Mouse (Mus musculus): Measurements from ENCODE around the gene Slc10a6. TPM values are rescaled to one million over a fixed set of nuclear protein-coding genes. Genes with fewer than 3 reads are reported as not detected.

Gene Slc10a6
- total RNA-seq (2022), result 1 to 10 TPM; 3.7 to 6.3 (median 4.4) TPM

- DNase-seq (ENCODE audit: low spot score), result peak; percentile 97
Observed at GRCm38 (mm10) chr5:103629111-103629764, at the start of gene Slc10a6. Gene Slc10a6, minus strand, starts transcription at chr5:103629403.

GRCm38 (mm10) chr5:103678974-103679373 lies 49.8 kb upstream of the Slc10a6 start:
- no peak for DNase-seq (ENCODE audit: low spot score)

GRCm38 (mm10) chr5:103677894-103678293 lies 48.7 kb upstream of the Slc10a6 start:
- no peak for DNase-seq (ENCODE audit: low spot score)

DNA sequence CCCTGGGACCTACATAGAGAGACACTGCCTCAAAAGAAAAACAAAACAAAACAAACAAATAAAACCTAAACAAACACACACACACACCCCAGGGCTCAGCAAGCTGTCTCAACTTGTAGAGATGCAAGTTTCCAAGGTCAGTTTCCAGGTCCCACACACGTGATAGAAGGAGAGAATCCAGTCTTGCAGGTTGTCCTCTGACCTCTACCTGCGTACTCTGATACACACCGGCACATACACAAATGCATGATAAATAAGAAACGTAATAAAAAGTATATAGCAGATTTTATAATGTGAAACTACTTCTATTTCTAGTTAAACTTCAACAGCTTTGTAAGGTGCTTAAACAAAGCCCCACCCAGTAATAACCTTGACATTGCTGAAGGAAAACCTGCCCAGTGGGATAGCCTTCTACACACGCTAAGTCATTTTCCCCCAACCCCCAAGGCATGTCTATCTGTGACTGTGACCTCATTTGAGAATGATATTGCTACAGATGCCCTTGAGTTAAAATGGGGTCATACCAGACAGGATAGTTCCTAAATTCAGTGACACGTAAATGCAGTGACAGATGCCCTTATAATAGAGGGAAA lies 47.2 kb upstream of the Slc10a6 start:
- no peak for DNase-seq (ENCODE audit: low spot score)

- DNase-seq (ENCODE audit: low spot score), result no peak
Observed at GRCm38 (mm10) chr5:103674482-103674881, 45.3 kb upstream of the Slc10a6 start.

DNA sequence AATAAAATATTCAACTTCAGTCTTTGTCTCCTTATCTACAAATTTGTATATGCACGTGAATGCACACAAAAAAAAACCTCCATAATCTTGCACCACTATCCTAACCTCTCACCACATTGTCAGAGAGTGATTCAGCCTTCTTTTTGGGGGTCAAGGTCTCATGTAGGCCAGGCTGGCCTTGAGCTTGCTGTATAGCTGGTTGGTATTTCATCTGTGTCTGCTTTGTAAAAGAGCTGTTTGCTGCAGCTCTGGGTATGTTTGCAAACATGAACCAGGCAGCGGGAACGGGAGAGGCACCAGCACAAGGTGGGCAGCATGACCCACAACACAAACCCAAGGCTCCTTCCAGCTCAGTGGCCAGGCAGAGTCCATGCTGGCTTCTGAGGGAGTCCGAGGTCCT lies 44.4 kb upstream of the Slc10a6 start:
- no peak for DNase-seq (ENCODE audit: low spot score)

- no peak for DNase-seq (ENCODE audit: low spot score)
Observed at GRCm38 (mm10) chr5:103671858-103672257, 42.7 kb upstream of the Slc10a6 start.

- no peak for DNase-seq (ENCODE audit: low spot score)
Observed at GRCm38 (mm10) chr5:103665876-103666275, 36.7 kb upstream of the Slc10a6 start.

GRCm38 (mm10) chr5:103664932-103665331 lies 35.7 kb upstream of the Slc10a6 start:
- DNase-seq (ENCODE audit: low spot score), result no peak

GRCm38 (mm10) chr5:103659571-103659970 lies 30.4 kb upstream of the Slc10a6 start:
- peak; percentile 68 for DNase-seq (ENCODE audit: low spot score)

DNA sequence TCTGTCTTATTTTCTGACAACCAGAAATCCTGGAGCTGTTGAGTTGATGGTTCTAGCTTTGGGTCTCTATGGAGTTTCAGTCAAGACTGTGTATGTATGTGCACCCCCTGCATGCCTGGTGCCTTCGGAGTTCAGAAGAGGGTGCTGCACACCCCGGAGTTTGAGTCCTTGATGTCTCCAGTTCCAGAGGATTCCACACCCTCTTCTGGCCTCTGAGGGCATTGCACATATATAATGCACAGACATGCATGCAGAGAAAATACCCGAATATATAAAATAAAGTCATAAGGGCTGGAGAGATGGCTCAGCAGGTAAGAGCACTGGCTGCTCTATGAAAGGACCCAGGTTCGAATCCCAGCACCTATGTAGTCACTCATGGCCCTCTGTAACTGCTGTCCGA lies 29.7 kb upstream of the Slc10a6 start:
- DNase-seq (ENCODE audit: low spot score), result no peak

DNA sequence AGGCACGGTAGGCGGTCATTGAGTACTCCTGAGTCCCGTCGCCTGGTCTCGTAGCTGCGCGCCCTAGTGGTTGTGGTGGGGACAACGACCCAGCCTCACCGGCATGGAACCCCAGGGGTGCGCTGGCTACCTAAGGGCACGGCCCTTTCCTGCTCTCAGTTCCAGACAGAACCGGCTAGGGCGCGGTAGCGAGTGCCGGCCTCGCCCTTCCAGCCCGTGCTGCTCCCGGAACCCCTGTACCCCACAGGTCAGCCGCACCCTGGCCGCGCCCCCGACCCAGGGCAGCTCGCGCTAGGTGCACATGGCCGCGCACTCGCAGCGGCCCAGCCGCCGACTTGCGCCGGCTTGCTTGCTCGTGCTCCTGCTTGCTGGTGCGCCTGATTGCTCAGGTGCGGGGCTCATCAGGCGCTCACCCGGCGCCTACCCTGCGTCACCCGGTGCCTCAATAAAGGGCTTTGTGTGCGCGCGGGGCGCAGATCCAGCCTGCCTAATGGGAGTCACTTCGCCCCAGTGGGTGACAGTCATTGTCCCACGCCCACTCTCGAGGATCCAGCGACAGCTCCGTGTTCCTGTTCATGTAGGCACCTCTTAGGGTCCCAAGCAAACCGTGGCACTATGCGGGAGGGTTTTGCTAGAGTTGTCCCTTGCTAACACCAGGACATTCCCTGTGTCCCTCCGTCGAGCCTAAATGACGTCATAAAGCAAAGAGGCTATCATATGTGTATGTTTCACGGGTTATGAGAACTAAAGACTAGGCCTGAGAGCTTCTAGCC lies 26.3 kb upstream of the Slc10a6 start, which contains the start of gene 1700016H13Rik:
1700016H13Rik (minus strand) TSS at position 665 of the 773 bp plus-strand sequence.
- peak; percentile 74 for DNase-seq (ENCODE audit: low spot score)

DNA sequence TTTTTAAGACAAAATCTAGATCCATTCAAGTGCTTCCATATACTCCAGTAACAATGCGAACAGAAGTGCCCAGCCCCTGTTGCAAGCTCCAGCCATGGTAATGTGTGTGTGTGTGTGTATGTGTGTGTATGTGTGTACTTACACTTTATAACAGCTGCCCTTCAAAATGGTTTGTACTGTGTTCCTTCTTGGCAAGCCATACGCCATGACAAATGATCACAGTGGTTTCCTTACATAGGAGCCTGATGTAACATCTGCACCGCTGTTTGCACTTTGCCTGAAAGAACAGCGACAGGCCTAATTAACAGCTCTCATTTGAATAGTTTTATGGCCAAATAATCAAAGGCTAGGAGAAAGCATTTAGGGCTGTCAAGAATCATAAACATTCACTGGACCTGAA lies 25.6 kb upstream of the Slc10a6 start:
- no peak for DNase-seq (ENCODE audit: low spot score)

- DNase-seq (ENCODE audit: low spot score), result no peak
Observed at GRCm38 (mm10) chr5:103654225-103654624, 25.0 kb upstream of the Slc10a6 start.

- DNase-seq (ENCODE audit: low spot score), result no peak
Observed at GRCm38 (mm10) chr5:103647320-103647719, 18.1 kb upstream of the Slc10a6 start.

GRCm38 (mm10) chr5:103644167-103644566 lies 15.0 kb upstream of the Slc10a6 start:
- DNase-seq (ENCODE audit: low spot score), result no peak

DNA sequence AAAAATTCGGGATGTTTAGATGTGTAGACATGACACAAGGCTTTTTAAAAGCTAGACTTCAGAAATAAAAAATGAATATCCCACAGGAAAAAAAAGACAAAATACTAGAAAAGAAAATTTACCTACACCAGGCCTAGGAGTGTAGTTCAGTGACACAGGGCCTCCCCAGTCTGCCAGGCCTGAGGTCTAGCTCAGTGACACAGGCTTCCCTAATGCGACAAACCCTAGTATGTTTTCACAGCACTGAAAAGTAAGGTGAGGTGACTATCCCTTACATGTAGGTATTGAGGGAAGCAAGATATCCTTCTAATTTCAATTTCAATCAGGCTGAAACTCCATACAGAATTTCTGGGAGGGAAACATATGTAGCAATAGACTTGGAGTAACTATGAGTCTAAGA lies 8.0 kb upstream of the Slc10a6 start:
- DNase-seq (ENCODE audit: low spot score), result no peak

DNA sequence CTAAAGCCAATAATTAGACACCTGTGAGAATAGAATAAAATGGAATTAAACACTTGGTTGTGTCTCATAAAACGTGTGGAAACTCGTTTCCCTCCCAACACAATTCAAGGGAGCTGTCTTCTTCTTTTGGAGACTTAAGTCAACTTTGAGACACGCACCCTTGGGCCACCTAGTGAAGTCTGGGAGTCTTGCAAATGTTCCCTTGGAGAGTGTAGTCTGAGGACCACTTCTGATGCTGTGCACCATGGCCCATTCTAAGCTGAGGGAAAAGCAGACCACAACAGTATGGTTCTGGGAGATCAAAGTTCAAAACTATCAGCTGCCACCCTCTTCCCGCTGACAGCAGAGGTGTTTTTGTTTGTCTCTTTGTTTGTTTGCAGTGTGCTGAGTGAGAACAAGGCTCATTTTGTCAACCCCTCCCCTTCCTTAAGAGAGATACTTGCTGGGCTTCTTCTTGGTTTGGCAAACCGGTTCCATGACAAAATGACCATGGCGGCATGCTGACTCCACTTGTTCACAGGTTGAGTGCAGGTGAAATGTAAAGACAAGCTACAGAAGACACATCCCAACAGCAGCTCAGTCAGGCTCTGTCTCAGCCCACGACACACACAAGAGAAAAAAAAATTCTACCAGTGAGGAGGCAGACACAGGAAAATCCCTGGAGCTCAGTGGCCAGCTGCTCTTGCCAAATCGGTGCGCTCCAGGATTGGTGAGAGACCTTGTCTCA lies 814 bp upstream of the Slc10a6 start:
- no peak for DNase-seq (ENCODE audit: low spot score)

DNA sequence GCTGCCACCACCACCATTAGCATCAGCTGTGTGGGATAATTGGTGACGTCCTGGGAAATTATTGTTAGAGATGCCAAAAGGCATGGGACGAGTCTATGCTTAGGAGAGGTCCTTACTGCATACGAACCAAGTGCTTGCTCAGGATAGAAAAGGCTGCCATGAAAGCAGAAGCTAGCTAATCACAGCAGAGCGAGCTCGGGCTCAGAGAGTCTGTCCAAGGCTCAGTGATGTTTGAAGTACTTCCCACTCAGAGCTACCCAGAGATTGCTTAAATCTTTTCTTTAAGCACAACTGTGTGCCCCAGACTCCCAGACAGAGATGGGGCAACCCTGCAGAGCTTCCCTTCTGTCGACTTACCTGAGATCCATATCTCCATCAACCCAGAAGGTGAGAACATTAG lies 704 bp downstream of the Slc10a6 start:
- no peak for DNase-seq (ENCODE audit: low spot score)

- no peak for DNase-seq (ENCODE audit: low spot score)
Observed at GRCm38 (mm10) chr5:103624831-103625230, 4.4 kb downstream of the Slc10a6 start.

- no peak for DNase-seq (ENCODE audit: low spot score)
Observed at GRCm38 (mm10) chr5:103622321-103622720, 6.9 kb downstream of the Slc10a6 start.

Data from heart, adult 8-10 months (tissue).